Mouse (Mus musculus): Measurements from ENCODE around the gene Ccsap. TPM values are rescaled to one million over a fixed set of nuclear protein-coding genes. Genes with fewer than 3 reads are reported as not detected.

The Ccsap gene
- polyA plus RNA-seq, 1 experiment = 19.6 TPM

DNA sequence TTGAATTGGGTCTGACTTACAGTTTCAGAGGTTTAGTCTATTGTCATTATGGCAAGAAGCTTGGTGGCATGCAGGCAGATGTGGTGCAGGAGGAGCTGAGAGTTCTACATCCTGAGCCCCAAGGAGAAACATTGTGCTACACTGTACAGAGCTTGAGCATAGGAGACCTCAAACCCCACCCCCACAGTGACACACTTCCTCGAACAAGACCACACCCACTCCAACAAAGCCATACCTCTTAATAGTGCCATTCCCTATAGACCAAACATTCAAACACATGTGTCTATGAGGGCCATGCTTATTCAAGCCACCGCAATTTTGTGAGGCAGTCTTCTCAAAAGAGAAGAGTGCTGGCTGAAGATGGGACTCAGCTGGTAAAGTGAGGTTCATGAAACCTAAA lies 58.5 kb downstream of the Ccsap start:
- Histone ChIP-seq H3K4me3 (replicated peaks; ENCODE audit: insufficient read depth, low read depth, low read length) (no peak overlapping the region), H3K27me3 (ENCODE audit: control insufficient read depth, insufficient read depth, low read length) (no peaks in the 10 kb centered on the region; the same call in 1 of the 2 replicates), H3K27ac (ENCODE audit: insufficient read depth, low read length) (no peak overlapping the region), H3K4me1 (ENCODE audit: control insufficient read depth, insufficient read depth, low read length) (no peaks in the 10 kb centered on the region; the same call in 1 of the 2 replicates)
- TF ChIP-seq POLR2A (IDR thresholded peaks at IDR 0.05; ENCODE audit: borderline replicate concordance, insufficient read depth, low read length) (no peak), CTCF (IDR thresholded peaks at IDR 0.05; ENCODE audit: borderline replicate concordance, insufficient read depth, low read depth, low read length) (no peak)
- 82% methylated on average over 2 of the region's 2 CpGs for WGBS
- DNase-seq = no peak

DNA sequence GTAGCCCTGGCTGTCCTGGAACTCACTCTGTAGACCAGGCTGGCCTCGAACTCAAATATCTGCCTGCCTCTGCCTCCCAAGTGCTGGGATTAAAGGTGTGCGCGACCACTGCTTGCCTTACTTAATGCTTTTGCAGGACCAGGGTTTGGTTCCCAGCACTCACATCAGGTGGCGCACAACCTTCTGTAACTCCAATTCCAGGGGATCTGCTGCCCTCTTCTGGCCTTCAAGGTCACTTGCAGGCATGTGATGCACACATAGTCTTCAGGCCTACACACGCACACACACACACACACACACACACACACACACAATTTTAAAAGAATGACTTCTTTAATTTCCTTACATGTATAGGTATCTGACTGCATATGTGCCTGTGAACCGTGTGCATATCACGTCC lies 59.1 kb downstream of the Ccsap start:
- TF ChIP-seq POLR2A (IDR thresholded peaks at IDR 0.05; ENCODE audit: borderline replicate concordance, insufficient read depth, low read length) (no peak), CTCF (IDR thresholded peaks at IDR 0.05; ENCODE audit: borderline replicate concordance, insufficient read depth, low read depth, low read length) (0 out of 2 replicates have a peak, but pooled peaks have one; percentile 19)
- no peak for DNase-seq
- Histone ChIP-seq H3K27me3 (ENCODE audit: control insufficient read depth, insufficient read depth, low read length) (no peaks in the 10 kb centered on the region; the same call in 1 of the 2 replicates), H3K4me3 (replicated peaks; ENCODE audit: insufficient read depth, low read depth, low read length) (no peak overlapping the region), H3K27ac (ENCODE audit: insufficient read depth, low read length) (no peak overlapping the region), H3K4me1 (ENCODE audit: control insufficient read depth, insufficient read depth, low read length) (no peaks in the 10 kb centered on the region; the same call in 1 of the 2 replicates)
- WGBS = 88% methylated on average over 7 of the region's 7 CpGs

DNA sequence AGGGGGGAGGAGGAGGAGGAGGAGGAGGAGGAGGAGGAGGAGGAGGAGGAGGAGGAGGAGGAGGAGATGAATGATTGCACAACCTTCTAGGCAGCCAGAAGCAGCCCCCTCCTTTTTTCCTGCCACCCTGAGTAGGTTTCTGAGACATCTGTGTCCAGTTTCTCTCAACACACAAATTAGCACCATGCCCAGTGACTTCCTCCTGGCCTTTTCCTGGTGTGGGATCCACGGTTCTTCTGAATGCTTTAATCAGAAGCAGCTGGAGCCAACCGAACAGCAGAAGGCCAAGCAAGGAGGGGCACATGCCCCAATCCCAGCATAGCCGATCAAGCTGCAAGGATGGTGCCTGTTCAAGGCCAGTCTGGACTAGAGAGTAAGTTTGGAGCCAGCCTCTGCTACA lies 60.1 kb downstream of the Ccsap start:
- Histone ChIP-seq H3K4me3 (replicated peaks; ENCODE audit: insufficient read depth, low read depth, low read length) (no peak overlapping the region), H3K27ac (ENCODE audit: insufficient read depth, low read length) (no peak overlapping the region), H3K27me3 (ENCODE audit: control insufficient read depth, insufficient read depth, low read length) (no peaks in the 10 kb centered on the region; the same call in 1 of the 2 replicates), H3K4me1 (ENCODE audit: control insufficient read depth, insufficient read depth, low read length) (no peaks in the 10 kb centered on the region; the same call in 1 of the 2 replicates)
- no peak for TF ChIP-seq CTCF (IDR thresholded peaks at IDR 0.05; ENCODE audit: borderline replicate concordance, insufficient read depth, low read depth, low read length)
- no peak for TF ChIP-seq POLR2A (IDR thresholded peaks at IDR 0.05; ENCODE audit: borderline replicate concordance, insufficient read depth, low read length)
- 56% methylated on average over 3 of the region's 3 CpGs for WGBS
- DNase-seq = no peak

DNA sequence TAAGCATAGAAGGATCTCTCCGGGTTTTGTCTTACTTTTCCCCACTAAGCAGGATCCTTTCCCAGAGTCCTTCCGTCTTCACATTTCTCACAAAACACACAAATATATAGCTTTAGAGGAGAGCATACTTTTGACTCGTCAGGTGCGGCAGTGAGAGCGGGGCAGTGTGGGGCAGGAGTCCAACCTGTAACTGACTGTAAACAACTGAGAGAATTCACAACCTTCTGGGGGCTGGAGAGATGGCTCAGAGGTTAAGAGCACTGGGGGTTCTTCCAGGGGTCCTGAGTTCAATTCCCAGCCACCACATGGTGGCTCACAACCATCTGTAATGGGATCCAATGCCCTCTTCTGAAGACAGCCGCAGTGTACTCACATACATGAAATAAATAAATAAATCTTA lies 60.6 kb downstream of the Ccsap start:
- no peak for DNase-seq
- TF ChIP-seq CTCF (IDR thresholded peaks at IDR 0.05; ENCODE audit: borderline replicate concordance, insufficient read depth, low read depth, low read length) (no peak), POLR2A (IDR thresholded peaks at IDR 0.05; ENCODE audit: borderline replicate concordance, insufficient read depth, low read length) (no peak)
- Histone ChIP-seq H3K4me1 (ENCODE audit: control insufficient read depth, insufficient read depth, low read length) (no peaks in the 10 kb centered on the region), H3K27ac (ENCODE audit: insufficient read depth, low read length) (no peak overlapping the region), H3K4me3 (replicated peaks; ENCODE audit: insufficient read depth, low read depth, low read length) (no peak overlapping the region), H3K27me3 (ENCODE audit: control insufficient read depth, insufficient read depth, low read length) (no peaks in the 10 kb centered on the region; the same call in 1 of the 2 replicates)
- WGBS = 90% methylated on average over 6 of the region's 6 CpGs

DNA sequence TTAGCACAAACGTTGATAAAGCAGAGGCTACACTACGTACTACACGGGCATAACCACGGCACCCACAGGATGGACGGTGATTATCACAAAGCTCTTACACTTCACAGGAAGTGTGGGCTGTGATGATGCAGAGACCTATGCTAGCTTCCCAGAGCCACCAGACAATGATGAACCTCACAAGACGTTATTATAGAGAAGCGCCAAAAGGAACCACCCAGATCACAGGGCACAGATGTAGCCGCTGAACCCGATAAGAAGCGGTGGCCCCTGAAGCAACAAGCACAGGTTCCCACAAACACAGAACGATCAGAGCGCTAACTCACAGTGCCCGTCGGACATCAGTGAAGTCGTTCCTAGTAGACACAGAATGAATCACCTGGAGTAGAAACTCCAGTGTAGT lies 62.1 kb downstream of the Ccsap start:
- TF ChIP-seq POLR2A (IDR thresholded peaks at IDR 0.05; ENCODE audit: borderline replicate concordance, insufficient read depth, low read length) (no peak), CTCF (IDR thresholded peaks at IDR 0.05; ENCODE audit: borderline replicate concordance, insufficient read depth, low read depth, low read length) (no peak)
- H3K4me1 ChIP-seq (ENCODE audit: control insufficient read depth, insufficient read depth, low read length) = no peaks in the 10 kb centered on the region
- WGBS = 94% methylated on average over 15 of the region's 15 CpGs
- DNase-seq = no peak
- H3K4me3 ChIP-seq (replicated peaks; ENCODE audit: insufficient read depth, low read depth, low read length) = no peak overlapping the region
- H3K27me3 ChIP-seq (ENCODE audit: control insufficient read depth, insufficient read depth, low read length) = no peaks in the 10 kb centered on the region; the same call in 1 of the 2 replicates
- no peak overlapping the region for H3K27ac ChIP-seq (ENCODE audit: insufficient read depth, low read length)

DNA sequence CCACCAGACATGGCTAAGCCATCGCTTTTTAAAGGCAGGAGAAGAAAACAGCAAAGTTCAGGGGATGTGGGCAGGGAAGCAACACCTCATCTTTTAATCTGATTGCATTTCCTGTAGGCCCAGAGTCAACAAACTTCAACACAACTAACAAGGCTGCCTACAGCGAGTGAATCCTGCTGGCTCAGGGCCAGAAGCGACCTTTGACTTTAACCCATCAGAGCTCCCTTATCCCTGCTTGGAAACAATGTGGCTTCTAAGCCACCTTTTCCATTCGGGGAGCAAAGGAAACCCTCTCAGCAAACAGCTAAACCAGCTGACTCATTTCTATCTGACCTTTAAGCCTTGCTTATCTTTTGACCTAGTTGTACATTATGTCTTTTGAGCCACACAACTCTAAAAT lies 63.3 kb downstream of the Ccsap start:
- 57% methylated on average over 4 of the region's 4 CpGs for WGBS
- no peaks in the 10 kb centered on the region; the same call in 1 of the 2 replicates for H3K27me3 ChIP-seq (ENCODE audit: control insufficient read depth, insufficient read depth, low read length)
- no peak overlapping the region for H3K27ac ChIP-seq (ENCODE audit: insufficient read depth, low read length)
- no peak for DNase-seq
- TF ChIP-seq CTCF (IDR thresholded peaks at IDR 0.05; ENCODE audit: borderline replicate concordance, insufficient read depth, low read depth, low read length) = no peak
- no peak overlapping the region for H3K4me3 ChIP-seq (replicated peaks; ENCODE audit: insufficient read depth, low read depth, low read length)
- H3K4me1 ChIP-seq (ENCODE audit: control insufficient read depth, insufficient read depth, low read length) = no peaks in the 10 kb centered on the region

DNA sequence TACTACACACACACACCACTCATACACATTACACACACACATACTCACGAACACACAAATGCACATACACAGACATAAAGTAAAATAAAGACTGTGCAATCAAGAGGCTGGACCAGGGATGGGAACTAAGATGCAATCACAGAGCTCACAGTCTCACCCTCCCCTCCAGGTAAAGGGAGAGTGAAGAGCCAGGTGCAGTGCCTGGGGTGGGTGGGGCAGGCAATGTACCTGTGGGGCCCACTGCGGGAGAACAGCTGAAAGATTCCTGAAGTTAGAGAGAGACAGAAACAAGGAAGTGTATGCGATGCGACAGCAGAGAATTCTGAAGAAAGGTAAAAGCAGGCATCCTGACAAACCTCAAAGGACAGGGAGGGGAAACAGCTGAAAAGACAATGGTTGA lies 65.2 kb downstream of the Ccsap start:
- TF ChIP-seq POLR2A (IDR thresholded peaks at IDR 0.05; ENCODE audit: borderline replicate concordance, insufficient read depth, low read length) (no peak), CTCF (IDR thresholded peaks at IDR 0.05; ENCODE audit: borderline replicate concordance, insufficient read depth, low read depth, low read length) (no peak)
- H3K27ac ChIP-seq (ENCODE audit: insufficient read depth, low read length) = no peak overlapping the region
- 88% methylated on average over 4 of the region's 4 CpGs for WGBS
- DNase-seq = no peak
- H3K4me1 ChIP-seq (ENCODE audit: control insufficient read depth, insufficient read depth, low read length) = peaks cover under 1% of the 10 kb centered on the region; the same call in 1 of the 2 replicates
- no peaks in the 10 kb centered on the region; the same call in 1 of the 2 replicates for H3K27me3 ChIP-seq (ENCODE audit: control insufficient read depth, insufficient read depth, low read length)
- no peak overlapping the region for H3K4me3 ChIP-seq (replicated peaks; ENCODE audit: insufficient read depth, low read depth, low read length)

DNA sequence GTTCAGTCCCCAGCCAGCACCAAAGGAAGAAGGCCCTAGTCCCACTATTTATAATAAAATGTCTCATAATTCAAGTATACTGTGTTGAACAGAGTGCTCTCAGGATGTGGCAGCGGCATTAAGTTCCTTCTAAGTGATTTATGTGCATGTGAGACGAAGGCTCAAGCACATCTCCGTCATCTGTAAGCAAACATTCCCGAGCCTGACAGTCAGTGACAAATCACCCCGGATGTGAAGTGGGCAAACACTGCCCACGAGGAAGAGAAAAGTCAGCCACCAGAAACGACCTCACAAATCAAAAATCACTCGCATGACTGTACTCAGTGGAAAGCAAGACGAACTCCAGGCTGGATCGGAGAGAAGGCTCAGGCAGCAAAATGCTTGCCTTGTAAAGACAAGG lies 66.1 kb downstream of the Ccsap start:
- Histone ChIP-seq H3K27ac (ENCODE audit: insufficient read depth, low read length) (no peak overlapping the region), H3K27me3 (ENCODE audit: control insufficient read depth, insufficient read depth, low read length) (no peaks in the 10 kb centered on the region; the same call in 1 of the 2 replicates), H3K4me1 (ENCODE audit: control insufficient read depth, insufficient read depth, low read length) (peaks cover 9% of the 10 kb centered on the region; the same call in 1 of the 2 replicates), H3K4me3 (replicated peaks; ENCODE audit: insufficient read depth, low read depth, low read length) (no peak overlapping the region)
- no peak for DNase-seq
- 76% methylated on average over 10 of the region's 10 CpGs for WGBS
- no peak for TF ChIP-seq POLR2A (IDR thresholded peaks at IDR 0.05; ENCODE audit: borderline replicate concordance, insufficient read depth, low read length)
- TF ChIP-seq CTCF (IDR thresholded peaks at IDR 0.05; ENCODE audit: borderline replicate concordance, insufficient read depth, low read depth, low read length) = no peak

Data from cerebellum, adult 2 months (tissue).